Mouse (Mus musculus): Measurements from ENCODE around the gene Rbfox1. TPM values are rescaled to one million over a fixed set of nuclear protein-coding genes. Genes with fewer than 3 reads are reported as not detected.

Rbfox1 gene
- total RNA-seq, 2 experiments from 2014 or later, result 413 to 426 TPM

GRCm38 (mm10) chr16:6962508-6962907, 1077.4 kb downstream of the Rbfox1 start:
- no peak for DNase-seq (ENCODE audit: low spot score in 2 of 2)
- no peak for TF ChIP-seq CTCF (conservative IDR thresholded peaks at IDR 0.05)
- H3K4me3 ChIP-seq, result no peak overlapping the region
- peak overlapping the region; percentile 68 for H3K27ac ChIP-seq

GRCm38 (mm10) chr16:6963533-6963932, 1078.4 kb downstream of the Rbfox1 start:
- TF ChIP-seq CTCF (conservative IDR thresholded peaks at IDR 0.05), result no peak
- DNase-seq (ENCODE audit: low spot score in 2 of 2), result peak; percentile 32 to 49
- peak overlapping the region; percentile 68 for H3K27ac ChIP-seq
- H3K4me3 ChIP-seq, result no peak overlapping the region

DNA sequence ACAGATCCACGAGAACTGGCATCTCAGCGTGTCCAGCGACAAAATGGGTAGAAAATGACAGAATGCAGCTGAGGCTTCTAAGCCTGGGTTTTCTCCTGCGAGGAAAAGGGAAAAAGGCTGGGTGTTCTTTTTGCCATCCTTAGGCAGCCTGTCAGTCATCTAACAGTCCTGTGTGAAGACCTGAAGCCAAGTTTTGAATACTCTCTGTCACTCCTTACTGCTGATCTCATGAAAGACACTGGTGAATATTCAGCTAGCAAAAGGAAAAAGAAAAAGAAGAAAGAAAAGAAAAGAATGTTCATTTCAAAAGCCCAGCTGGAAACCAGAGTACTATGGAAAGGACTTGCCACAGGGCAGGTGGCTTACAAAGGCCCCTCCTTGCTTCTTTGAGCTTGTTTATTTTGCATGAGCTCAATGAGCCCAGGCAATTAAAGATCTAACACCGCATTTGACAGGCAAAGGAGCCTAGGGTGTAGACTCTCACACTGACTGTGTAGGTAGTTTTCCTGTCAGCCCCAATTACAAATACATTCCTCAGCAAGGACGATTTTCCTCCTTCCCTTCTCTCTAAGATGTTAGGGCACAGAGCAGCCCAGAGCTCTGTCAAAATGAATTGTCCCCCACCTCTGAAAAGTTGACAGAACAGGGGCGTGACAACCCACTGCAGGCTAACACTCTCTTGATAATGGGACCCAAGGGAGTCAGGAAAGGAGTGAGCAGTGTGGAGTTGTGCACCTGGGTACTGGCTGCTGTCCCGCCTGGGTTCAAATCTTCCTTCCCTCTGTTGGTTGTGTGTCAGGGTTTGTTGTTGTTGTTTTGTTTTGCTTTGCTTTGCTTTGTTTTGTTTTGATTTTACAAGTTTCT, 1079.8 kb downstream of the Rbfox1 start:
- no peak for DNase-seq (ENCODE audit: low spot score in 2 of 2)
- H3K27ac ChIP-seq, result peak overlapping the region; percentile 39; the same call in 1 of the 2 replicates
- TF ChIP-seq CTCF (conservative IDR thresholded peaks at IDR 0.05), result no peak
- H3K4me3 ChIP-seq, result no peak overlapping the region

- no peak overlapping the region for H3K4me3 ChIP-seq
- TF ChIP-seq CTCF (conservative IDR thresholded peaks at IDR 0.05), result no peak
- DNase-seq (ENCODE audit: low spot score in 2 of 2), result peak in 1 of 2 experiments; percentile 26
- H3K27ac ChIP-seq, result peak overlapping the region; percentile 78
Measured at GRCm38 (mm10) chr16:6969986-6970385, 1084.8 kb downstream of the Rbfox1 start.

DNA sequence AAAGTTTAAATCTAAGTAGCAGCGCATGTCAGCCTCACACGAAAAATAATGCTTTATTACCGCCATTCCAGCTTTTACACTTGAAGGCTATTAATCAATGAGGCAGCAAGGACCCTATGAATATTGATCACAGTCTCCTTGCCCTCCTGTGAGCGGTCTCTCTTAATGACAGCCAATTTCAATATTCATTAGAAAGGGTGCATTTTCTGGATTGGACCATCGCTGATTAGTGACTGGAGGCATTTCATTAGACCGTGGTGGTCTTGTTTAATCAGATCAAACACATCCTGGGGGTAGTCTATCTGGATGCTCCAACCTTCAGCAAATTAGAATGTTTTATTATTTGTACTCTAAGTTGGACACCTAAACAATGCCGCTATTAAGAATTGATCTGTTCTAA, 1091.2 kb downstream of the Rbfox1 start:
- Histone ChIP-seq H3K4me3 (no peak overlapping the region), H3K27ac (no peak overlapping the region)
- no peak for DNase-seq (ENCODE audit: low spot score in 2 of 2)
- TF ChIP-seq CTCF (conservative IDR thresholded peaks at IDR 0.05), result no peak

DNA sequence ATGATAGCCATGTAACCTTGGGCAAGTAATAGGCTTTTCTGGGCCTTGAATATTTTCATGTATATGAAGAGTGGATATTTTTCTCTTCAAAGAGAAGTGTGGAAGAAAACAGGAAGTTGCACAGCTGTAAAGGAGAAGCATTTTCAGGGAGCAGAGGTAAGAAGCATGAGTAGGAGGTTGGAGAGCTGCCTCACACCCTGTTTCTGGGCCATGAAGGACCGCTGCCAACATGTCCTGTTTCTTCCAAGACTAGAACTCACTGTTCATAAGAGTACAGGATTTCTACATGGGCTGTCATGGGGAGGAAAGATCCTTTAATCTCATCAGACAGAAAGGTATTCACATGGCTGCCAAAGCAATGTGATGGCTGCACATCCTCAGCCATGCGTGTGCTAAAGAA, 1098.8 kb downstream of the Rbfox1 start:
- DNase-seq (ENCODE audit: low spot score in 2 of 2), result no peak
- Histone ChIP-seq H3K4me3 (no peak overlapping the region), H3K27ac (no peak overlapping the region)
- TF ChIP-seq CTCF (conservative IDR thresholded peaks at IDR 0.05), result no peak

- DNase-seq (ENCODE audit: low spot score in 2 of 2), result no peak
- TF ChIP-seq CTCF (conservative IDR thresholded peaks at IDR 0.05), result no peak
- H3K27ac ChIP-seq, result no peak overlapping the region
- H3K4me3 ChIP-seq, result no peak overlapping the region
Measured at GRCm38 (mm10) chr16:6986031-6986430, 1100.9 kb downstream of the Rbfox1 start.

GRCm38 (mm10) chr16:6986494-6986893, 1101.3 kb downstream of the Rbfox1 start:
- no peak for DNase-seq (ENCODE audit: low spot score in 2 of 2)
- no peak for TF ChIP-seq CTCF (conservative IDR thresholded peaks at IDR 0.05)
- Histone ChIP-seq H3K4me3 (no peak overlapping the region), H3K27ac (no peak overlapping the region)

DNA sequence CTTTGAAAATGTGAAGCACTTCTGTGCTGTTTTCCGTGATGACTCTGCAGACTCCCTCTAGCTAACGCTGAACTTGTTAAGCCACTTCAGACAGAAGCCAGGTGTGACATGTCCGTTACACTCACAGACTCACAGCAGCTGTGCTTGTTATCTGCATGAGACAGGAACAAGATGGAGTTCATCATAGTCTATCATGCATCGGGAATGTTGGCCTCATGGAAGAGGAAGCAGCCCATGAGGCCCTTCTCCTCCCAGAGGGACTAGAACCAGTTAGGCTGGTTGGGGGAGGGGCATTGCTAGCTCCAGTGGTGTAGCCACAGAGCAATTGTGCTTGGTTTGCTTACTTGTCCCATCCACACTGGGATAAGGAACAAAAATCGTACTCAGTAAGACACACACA, 1107.1 kb downstream of the Rbfox1 start:
- no peak for TF ChIP-seq CTCF (conservative IDR thresholded peaks at IDR 0.05)
- Histone ChIP-seq H3K4me3 (no peak overlapping the region), H3K27ac (no peak overlapping the region)
- DNase-seq (ENCODE audit: low spot score in 2 of 2), result no peak

- TF ChIP-seq CTCF (conservative IDR thresholded peaks at IDR 0.05), result no peak
- Histone ChIP-seq H3K4me3 (no peak overlapping the region), H3K27ac (no peak overlapping the region)
- peak in 1 of 2 experiments; percentile 27 for DNase-seq (ENCODE audit: low spot score in 2 of 2)
Measured at GRCm38 (mm10) chr16:6993180-6993579, 1108.0 kb downstream of the Rbfox1 start.

DNA sequence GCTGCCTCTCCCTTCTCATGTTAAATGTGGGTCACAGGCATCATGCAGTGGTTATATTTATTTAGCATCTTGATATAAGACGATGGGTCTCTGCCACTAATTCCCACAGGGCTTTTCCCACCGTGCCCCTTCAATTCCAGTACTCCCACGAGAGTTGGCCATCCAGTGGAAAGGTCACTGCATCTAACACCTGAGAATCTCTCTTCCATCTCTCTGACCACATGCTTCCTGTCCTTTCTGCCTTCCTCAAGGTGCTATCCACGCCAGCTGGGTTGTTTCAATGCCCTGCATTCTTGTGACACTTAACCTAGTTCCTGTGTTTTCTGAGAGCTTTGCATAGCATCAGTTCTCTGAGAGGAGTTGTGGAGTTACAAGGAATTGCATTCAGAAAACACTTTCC, 1112.0 kb downstream of the Rbfox1 start:
- DNase-seq (ENCODE audit: low spot score in 2 of 2), result no peak
- H3K4me3 ChIP-seq, result no peak overlapping the region
- no peak overlapping the region for H3K27ac ChIP-seq
- no peak for TF ChIP-seq CTCF (conservative IDR thresholded peaks at IDR 0.05)

DNA sequence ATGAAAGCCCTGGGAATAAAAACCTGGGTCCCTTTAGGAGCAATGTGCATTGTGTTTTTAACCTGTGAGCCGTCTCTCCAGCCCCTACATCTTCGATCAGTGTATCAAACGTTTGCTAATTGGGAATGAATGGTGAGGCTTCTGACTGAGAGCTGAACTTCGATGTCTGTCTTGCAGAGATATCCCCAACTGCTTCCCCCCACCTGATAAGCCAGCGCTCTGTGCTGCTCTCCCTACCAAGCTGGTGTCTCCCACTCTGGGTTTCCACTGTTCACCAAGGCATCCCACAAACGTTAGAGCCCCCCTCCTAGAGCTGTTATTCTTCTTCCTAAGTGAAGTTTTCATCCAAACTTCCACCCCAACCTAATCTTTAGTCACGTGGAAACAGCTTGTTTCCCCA, 1112.7 kb downstream of the Rbfox1 start:
- Histone ChIP-seq H3K27ac (no peak overlapping the region), H3K4me3 (no peak overlapping the region)
- DNase-seq (ENCODE audit: low spot score in 2 of 2), result no peak
- no peak for TF ChIP-seq CTCF (conservative IDR thresholded peaks at IDR 0.05)

GRCm38 (mm10) chr16:7004565-7004964, 1119.4 kb downstream of the Rbfox1 start:
- Histone ChIP-seq H3K27ac (no peak overlapping the region), H3K4me3 (no peak overlapping the region)
- no peak for TF ChIP-seq CTCF (conservative IDR thresholded peaks at IDR 0.05)
- no peak for DNase-seq (ENCODE audit: low spot score in 2 of 2)

DNA sequence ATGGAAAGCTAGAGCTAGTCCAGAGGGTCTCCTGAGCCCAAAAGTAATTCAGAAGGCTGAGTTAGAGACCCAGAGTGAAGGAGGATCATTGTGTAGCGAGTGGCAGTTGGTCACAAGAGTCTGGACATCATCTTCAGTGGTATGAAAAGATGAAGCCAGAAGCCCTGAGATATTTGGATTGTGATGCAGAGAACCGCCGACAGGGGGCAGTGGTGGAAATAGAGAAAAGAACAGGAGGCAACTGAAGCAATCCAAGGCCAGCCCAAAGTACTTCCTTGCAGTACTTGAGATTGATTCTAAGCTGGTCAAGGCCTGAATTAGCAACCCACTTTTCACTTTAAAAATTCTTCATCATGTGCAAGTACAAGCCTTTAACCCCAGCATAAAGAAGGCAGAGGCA, 1120.3 kb downstream of the Rbfox1 start:
- Histone ChIP-seq H3K4me3 (no peak overlapping the region), H3K27ac (no peak overlapping the region)
- TF ChIP-seq CTCF (conservative IDR thresholded peaks at IDR 0.05), result peak; percentile 78
- DNase-seq (ENCODE audit: low spot score in 2 of 2), result peak in 1 of 2 experiments; percentile 65

Measured in layer of hippocampus, adult 2 months (tissue).